Mouse (Mus musculus): ENCODE measurements at regions not wholly inside any gene's neighbourhood (a gene's known extent, or its start where the extent isn't known, plus 50 kb on each side); places are given as distances from the start of the nearest gene placed in this dataset.
A peak's percentile ranks its signal among the peaks of the same experiment; 100 is the strongest.

DNA sequence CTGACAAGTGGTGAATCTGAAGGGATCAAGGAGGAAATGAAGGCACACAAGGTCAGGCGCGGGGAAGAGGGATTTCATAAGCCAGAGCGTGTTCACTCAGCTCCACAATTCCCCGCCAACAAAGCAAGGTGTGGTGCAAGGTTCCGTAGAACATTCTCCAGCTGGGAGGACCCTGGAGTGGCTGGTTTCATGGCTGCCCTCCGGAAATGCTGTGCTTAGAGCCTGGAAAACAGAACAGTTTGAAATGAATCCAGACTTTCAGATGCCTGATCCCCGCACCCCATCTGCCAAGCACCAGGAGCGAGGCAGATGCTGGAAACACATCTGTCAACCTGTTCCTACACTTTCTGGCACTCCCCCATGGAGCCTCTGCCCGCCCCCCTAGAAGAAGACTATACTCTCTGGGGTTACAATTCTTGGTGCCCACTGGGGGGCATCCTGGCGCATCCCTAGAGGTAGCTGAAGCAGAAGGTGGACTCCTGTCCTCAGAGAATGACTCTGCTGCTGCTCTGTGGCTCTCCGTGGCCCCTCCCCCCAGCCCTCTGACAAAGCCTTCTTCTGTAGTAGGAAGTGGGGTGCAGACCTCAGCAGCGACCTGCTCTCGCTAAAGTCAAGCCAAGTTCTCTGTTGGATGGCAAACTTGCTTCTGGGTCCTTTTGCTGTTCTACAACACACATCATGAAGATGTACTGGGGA is 54.5 kb upstream of the Mafb start:
- no peak for DNase-seq (ENCODE audit: low spot score in 2 of 2)

DNA sequence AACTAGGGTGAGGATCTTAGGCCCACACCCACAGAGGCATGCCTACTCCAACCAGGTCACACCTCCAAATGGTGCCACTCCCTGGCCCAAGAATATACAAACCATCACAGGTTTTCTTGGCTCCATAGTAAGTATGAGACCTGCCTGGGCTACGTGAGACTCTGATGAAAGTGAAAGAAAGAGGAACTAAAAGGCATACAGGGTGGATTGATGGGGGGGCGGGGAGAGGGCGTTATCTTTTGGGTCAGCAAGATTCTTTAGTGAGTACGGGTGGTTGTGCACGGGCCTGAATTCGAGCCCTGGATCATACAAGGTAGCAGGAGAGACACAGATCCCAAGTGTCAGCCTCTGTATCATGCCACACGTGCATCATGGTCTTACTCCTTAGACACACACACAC is 57.6 kb upstream of the Mafb start:
- DNase-seq (ENCODE audit: low spot score in 2 of 2) = no peak

DNA sequence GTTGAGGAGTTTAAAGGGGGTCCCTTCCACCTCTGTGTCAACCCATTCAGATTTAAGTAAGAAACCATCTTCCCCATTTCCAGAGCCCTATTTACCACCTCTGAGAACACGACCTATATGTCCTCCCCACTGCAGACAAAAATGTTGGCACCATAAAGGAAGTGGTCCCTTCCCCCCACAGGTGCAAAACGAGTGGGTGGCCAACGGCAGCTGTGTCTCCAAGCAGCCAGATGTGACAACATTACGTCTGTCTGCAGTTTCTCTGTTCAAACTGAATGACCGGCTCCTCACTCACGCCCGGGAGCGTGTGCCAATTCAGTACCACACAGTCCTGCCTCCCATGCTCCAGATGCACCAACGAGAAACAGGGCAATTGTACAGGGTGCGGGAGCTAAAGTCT is 60.6 kb upstream of the Mafb start:
- DNase-seq (ENCODE audit: low spot score in 2 of 2) = no peak

DNA sequence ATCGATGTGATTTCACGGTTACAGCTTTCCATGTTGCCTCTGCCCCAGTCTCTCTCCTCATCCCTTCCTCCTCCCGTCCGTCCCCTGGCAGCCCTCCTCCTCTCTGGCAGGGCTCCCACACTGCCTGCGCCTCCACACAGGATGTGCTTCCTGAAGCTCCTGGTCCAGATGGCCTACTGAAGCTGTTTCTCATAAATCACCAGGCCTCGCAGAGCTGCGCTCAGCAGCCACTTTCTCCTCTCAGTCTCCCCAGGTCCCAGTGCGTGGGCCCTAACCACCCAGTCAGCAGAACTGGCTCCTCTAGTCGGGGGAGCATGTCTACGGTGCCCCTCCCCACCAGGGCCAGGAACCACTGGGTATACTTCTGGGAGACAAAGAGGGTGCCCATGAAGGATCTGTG is 66.4 kb upstream of the Mafb start:
- peak; percentile 13 to 43 for DNase-seq (ENCODE audit: low spot score in 2 of 2)

DNA sequence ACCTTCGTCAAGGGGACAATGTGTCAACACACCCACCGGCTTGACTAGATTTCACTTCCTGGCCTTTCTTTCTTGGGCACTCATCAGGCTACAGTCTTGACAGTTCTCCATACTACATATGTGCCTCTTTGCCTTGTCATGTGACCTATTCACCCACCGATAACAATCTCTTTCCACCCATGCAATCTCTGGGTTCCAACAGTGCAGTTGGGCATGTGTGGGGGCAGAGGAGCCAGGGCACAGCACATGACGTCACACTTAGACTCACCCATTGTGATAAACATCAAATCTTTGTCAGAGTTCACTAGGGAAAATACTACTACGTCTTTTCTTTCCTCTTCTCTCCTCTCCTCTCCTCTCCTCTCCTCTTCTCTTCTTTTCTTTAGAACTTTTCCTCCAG is 67.8 kb upstream of the Mafb start:
- DNase-seq (ENCODE audit: low spot score in 2 of 2) = no peak

DNA sequence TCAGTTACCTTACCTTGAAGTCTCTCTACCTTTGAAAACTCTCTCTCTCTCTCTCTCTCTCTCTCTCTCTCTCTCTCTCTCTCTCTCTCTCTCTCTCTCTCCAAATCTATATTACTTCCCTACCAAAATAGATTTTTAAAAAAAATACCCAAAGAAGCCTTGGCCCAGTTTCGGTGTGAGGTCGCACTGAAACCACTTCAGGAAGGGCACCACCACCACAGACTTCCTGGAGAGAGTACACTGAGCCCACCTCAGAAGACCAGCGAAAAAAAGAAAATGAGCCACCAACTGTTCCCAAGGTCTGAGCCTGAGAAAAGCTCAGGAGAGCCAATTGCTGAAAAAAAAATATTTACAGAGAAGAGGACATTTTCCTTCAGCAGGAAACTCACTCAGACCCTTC is 68.8 kb upstream of the Mafb start:
- DNase-seq (ENCODE audit: low spot score in 2 of 2) = no peak

DNA sequence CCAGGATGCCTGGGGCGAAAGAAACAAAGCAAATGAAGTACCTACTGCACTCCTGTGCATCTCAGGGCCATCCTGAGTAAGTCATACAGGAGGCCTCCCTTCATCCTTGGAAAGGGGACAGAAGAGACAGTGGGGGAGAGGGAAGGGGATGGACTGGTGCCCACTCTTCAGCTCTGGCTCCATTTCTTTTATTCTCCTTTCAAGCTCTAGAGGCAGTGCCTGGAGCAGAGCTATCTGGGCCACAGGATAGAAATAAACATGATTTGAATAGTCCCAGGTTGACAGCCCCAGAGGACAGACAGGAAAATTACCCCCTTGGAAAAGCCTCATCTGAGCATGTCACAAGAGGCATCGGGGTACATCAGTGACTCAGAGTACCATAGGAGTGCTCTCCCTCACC is 72.2 kb upstream of the Mafb start:
- no peak for DNase-seq (ENCODE audit: low spot score in 2 of 2)

DNA sequence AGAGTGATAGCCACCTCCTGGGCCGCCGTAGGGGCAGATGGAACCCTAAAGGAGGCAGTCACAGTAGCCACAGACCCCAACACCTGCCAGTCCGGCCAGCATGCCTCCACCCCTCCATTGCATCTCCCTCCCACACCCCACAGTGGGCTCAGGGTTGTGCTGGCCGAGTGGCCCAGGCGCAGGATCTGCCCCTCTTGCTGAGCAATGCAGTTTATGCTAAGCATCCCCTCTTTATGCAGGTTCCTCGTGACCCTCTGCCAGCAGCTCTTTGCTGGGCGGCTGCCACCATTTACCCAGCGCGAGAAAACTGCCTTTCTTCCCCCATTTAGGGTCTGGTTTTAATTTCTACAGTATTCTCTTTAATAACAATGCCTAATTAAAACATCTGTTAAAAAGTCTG is 73.4 kb upstream of the Mafb start:
- no peak for DNase-seq (ENCODE audit: low spot score in 2 of 2)

DNA sequence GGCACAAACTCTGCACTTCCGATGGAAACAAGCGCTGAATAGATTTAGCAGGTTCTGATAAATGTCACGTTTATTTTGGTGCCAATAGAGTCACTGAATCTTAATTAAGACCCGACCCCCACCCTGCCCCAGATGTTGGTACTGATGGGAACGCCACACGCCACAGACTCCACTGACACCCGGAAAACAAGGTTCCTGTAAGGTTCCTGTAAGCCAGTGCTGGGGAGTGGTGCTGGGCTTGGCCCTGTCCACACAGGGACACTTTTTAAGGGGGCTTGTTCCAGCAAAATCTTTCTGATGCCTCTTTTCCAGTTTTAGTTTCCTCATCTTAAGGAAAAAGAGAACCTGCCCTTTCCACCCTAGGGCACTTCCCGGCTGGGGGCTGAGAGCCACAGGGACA is 84.2 kb upstream of the Mafb start:
- DNase-seq (ENCODE audit: low spot score in 2 of 2) = no peak

DNA sequence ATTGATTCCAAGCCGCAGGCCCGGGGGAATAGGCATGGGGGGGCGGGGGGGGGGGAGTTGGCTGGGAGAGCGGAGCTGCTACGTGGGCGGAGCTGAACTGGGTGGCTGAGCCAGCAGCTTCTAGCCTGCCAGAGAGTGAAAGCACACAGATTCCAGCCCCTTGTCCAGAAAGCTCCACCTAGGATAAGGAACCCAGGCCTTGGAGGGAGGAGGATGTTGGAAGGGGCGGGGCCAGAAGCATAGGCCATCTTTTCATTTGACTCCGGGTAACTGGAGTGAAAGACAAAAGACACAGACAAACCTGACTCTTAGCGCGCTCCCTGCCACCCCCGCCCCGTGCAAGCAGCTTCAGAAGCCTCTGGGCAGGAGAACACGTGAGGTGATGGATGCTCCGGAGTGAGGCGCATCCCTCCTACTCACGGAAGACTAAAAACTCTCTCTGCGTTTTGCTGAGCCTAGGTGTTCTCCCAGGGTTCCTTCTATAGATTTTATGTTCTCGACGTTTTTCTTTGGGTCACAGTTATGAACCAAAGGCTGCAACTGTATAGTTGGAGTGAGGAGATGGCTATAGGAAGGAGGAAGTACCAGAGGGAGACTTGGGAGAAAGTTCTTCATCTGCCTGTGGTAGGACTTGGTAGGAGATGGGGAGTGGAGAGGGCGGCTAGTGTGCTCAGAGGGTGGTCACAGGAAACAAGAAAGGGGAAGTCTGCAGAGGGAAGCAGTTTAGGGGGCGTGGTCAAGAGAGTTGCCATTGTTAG is 84.8 kb upstream of the Mafb start:
- peak; percentile 41 to 63 for DNase-seq (ENCODE audit: low spot score in 2 of 2)

DNA sequence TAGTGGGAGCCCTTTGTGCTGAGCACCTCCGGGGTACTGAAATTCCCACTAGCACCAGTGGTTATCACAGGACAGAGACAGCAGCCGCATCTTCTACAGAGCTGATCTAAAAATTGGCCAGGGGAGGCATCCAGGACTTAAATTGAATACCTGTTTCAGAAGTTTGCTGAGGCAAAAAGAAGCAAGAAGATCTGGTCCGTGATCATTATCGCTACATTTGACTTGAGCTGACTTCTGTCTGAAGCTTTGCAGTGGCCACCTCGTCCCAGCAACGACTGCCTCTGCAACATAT is 85.3 kb upstream of the Mafb start:
- no peak for DNase-seq (ENCODE audit: low spot score in 2 of 2)

DNA sequence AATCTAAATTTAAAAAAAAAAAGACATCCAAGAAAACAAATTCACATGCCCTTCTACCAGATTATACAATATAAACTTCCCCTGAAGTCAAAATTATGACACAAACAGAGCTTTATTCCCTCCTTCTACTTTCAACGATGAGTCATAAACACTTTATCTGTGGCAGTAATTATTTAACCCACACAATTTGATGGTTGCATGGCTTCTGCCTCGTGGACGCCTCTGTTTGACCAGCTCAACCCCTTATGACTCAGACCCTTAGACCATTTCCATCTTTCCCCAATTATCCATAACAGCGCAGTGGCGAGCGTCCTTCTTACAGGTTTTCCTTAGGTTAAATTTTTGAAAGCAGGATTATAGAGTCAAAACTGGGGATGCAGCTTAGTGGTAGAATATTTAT is 85.9 kb upstream of the Mafb start:
- no peak for DNase-seq (ENCODE audit: low spot score in 2 of 2)

DNA sequence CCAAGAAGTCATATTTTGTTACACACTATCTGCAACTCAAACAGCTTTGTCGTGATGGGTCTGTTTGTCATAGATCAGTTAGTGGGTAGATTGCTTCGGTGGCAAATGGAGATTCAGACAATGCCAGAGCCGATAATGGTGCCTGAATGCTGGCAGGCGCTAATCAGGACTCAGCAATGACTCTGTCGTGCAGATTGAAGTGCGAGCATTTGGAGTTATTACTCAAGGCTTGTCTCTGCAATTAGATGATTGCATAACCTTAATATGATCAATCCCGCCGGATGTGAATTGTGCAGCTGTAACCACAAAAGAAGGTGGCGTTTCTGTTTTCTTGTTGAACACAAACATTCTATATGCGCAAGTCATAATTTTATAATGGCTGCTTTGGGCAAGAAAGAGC is 88.8 kb upstream of the Mafb start:
- no peak for DNase-seq (ENCODE audit: low spot score in 2 of 2)

DNA sequence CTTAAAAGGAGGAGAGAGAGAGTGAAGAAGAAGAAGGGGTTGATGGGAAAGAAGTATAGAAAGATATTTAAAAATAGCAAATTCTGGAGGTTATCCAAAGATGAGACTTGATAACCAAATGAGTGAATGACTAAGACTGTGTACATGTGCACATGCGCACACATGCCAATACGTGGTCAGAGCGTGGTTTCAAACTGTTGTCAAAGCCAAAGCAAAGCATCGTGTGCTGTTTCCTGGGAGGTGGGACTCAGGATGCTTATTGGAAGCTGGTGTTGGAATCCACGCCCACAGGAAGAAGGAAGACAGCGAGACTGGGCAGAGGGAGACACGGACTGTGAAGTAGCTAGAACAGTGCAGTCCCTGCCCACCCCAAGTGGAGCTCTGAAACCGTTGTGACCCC is 89.8 kb upstream of the Mafb start:
- no peak for DNase-seq (ENCODE audit: low spot score in 2 of 2)

DNA sequence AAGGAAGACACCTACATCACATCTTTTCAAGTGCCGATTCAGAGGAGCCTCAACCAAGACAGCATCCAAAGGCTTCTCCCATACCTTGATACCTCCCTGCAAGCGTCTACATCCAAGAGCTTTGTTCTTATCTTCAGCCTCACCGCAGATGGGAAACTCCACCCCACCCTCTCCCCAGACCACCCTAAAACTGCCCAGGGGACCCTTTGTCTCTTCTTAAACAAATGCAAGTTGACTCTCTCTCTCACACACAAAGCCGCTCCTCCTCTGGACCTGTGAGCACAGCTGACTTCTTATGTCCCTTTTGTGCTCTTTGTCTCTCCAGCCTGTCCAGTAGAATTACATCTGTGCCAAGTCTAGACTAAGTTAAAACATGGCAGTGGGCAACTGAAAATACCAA is 104.7 kb upstream of the Mafb start:
- no peak for DNase-seq (ENCODE audit: low spot score in 2 of 2)

DNA sequence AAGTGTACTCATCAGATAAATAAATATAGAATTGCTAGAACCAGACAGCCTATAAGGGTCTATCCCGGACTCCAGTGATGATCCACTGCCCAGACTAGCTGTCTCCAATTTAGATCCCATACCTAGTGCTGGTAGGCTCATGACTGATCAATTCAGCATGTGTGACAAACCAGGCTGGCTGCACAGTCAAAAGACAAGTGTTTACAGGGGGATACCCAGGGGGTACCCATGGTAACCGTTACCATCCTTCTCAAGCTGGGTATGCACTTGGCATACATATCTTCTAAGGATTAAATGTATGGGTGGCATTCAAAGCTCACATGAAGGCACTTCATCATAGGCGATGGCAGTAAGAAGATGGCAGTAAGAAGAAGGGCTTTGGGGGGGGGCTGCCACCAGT is 109.3 kb upstream of the Mafb start:
- DNase-seq (ENCODE audit: low spot score in 2 of 2) = no peak

DNA sequence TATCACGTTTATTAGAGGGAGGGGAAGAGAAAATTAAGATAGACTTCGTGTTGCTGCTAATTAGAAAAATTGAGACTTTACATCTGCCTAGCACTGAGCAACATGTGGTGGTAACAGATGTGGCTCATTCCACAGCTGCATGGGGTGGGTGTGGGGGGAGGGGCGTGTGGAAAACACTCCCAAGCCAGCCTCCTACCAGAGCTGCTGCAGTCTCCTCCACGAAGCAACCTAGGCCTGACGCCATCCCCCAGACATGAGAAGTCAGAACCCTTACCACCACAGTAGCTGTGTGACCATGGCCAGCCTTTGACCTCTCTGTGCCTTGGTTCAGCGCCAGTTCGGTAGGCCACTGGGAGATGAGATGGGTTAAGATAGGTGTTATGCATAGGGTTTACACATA is 112.4 kb upstream of the Mafb start:
- DNase-seq (ENCODE audit: low spot score in 2 of 2) = no peak

DNA sequence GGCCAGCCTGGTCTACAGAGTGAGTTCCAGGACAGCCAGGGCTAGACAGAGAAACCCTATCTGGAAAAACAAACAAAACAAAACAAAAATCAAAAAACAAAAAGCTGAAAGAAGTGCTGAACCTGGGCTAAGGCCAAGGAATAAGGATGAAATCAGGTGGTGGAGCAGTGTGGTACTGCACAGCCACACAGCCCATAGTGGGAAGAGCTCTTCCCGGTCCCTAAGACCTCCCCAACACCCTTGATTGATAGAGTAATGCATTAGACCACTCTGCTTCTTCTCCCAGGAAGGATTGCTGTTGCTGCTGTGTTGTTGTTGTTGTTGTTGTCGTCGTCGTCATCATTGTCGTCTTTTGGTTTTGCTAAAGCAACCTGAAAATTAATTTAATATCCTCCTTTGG is 118.2 kb upstream of the Mafb start:
- no peak for DNase-seq (ENCODE audit: low spot score in 2 of 2)

DNA sequence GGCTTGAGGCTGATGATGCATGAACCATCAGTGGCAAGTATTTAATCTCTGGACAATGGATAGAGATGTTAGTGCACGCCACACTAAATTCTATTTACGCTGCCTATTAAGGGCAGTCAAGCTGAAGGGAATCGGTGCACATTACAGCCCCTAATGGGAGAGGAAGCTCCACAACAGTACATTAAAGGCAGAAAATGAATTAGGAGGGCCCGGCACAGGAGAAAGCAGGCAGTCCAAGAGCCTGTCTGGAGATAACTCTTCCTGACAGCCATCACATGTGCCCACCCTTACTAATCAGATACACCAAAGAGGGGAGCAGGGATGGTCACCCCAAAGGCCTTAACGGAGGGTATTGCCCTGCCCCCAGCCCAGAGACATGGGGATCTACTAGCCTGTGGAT is 118.7 kb upstream of the Mafb start:
- DNase-seq (ENCODE audit: low spot score in 2 of 2) = no peak

DNA sequence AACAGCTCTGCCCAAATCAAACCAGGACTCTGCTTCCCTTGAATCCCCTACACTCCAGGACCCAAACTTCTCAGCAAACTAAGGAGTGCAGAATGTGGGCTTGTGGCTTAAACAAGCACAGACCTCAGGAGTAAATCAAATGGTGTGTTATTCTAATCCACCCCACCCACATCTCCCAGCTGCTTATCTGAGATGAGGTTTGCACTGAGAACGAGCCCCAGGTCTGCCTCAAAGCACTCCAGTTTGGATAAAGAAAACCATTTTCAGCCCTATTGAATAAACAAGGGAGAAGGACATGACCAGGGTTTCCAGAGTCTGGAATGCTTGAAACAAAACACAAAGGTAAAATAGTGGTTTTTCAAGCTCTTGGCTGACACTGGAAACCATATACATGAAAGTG is 132.9 kb upstream of the Mafb start:
- DNase-seq (ENCODE audit: low spot score in 2 of 2) = no peak

DNA sequence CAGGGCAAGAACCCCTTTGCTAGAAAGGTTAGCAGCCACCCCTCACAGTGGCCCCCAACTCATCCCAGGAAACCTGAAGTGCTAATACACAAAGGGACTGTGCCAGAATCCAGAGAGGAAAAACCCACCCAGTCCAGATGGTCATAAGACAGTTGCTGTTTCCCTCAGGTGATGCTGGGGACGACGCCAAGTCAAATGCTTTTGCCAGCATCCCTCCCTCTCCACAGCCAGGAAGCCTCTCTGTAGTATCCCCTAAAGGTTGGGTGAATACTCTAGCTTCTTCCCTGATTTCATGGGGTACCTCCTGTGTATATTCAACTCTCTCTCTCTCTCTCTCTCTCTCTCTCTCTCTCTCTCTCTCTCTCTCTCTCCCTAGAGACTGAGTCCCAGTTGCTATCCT is 136.0 kb upstream of the Mafb start:
- no peak for DNase-seq (ENCODE audit: low spot score in 2 of 2)

DNA sequence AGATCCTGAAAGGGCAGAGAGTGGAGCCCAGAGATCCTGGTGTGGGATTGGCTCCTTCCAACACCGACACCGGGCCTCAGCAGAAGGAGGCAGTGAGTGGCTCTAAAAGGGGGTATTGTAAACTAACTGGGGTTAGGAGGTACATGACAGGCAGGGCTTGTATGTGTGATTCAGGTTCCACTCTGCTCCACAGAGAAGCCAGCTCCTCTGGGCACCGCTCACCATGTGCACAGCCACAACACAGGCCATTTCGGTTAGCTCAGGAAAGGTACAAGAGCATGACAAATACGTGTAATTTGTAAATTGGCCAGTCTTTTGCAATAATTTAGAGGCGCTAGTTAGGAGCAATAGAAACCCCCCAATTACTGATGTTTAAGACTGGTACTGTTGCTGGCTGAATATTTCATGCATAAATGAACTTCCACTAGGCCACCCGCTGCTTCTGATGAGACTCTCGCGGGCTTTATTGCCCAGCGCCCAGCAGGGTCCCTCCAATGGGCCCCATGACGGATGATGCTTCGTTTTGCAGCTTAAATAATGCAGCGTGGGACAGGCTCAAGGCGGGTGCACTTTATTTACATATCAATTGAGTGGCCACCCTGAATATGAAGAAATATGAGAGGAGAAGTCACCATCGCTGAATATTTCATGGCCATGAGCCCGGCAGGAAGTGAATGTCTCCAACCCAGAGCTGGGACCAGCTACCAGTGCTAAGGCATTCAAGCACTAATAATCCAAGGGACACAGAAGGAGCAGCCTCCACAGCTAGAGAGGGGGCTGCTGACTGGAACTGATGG is 136.9 kb upstream of the Mafb start:
- DNase-seq (ENCODE audit: low spot score in 2 of 2) = no peak

DNA sequence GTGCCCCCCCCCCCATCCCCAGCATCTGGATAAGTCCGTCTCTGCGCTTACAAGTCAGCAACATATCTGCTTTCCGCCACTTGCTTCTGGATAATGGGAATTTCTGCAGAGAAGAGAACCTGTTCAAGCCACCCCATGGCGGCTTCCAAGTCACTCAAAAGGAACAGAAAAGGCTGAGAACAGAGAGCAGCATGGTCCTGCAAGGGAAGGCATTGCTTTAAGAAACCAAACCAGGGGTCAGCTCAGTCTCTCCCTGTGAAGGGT is 137.5 kb upstream of the Mafb start:
- no peak for DNase-seq (ENCODE audit: low spot score in 2 of 2)
